Mouse (Mus musculus): ENCODE results near the gene Gm45140. TPM values are rescaled to one million over a fixed set of nuclear protein-coding genes. Genes with fewer than 3 reads are reported as not detected.

Gene Gm45140
- total RNA-seq, 2 experiments from 2014 or later = 1.3 to 12.8 TPM

- ATAC-seq (replicated peaks; ENCODE audit: low FRiP score, poor library complexity, severe bottlenecking) = no peak
Observed at GRCm38 (mm10) chr6:87849780-87850154, 14.2 kb upstream of the Gm45140 start.

GRCm38 (mm10) chr6:87846813-87847212, 11.2 kb upstream of the Gm45140 start:
- ATAC-seq (replicated peaks; ENCODE audit: low FRiP score, poor library complexity, severe bottlenecking) = no peak

GRCm38 (mm10) chr6:87845031-87845695, 9.6 kb upstream of the Gm45140 start:
- ATAC-seq (replicated peaks; ENCODE audit: low FRiP score, poor library complexity, severe bottlenecking) = no peak

GRCm38 (mm10) chr6:87842254-87842653, 6.7 kb upstream of the Gm45140 start:
- no peak for ATAC-seq (replicated peaks; ENCODE audit: low FRiP score, poor library complexity, severe bottlenecking)

- ATAC-seq (replicated peaks; ENCODE audit: low FRiP score, poor library complexity, severe bottlenecking) = no peak
Observed at GRCm38 (mm10) chr6:87841635-87842034, 6.0 kb upstream of the Gm45140 start.

- ATAC-seq (replicated peaks; ENCODE audit: low FRiP score, poor library complexity, severe bottlenecking) = no peak
Observed at GRCm38 (mm10) chr6:87839797-87840341, 4.3 kb upstream of the Gm45140 start.

- ATAC-seq (replicated peaks; ENCODE audit: low FRiP score, poor library complexity, severe bottlenecking) = peak; percentile 97
Observed at GRCm38 (mm10) chr6:87838551-87839197, 3.1 kb upstream of the Gm45140 start, which contains the start of gene Isy1. Gene Isy1 (minus strand): TSS chr6:87838798.

GRCm38 (mm10) chr6:87820366-87820765, 15.2 kb downstream of the Gm45140 start:
- ATAC-seq (replicated peaks; ENCODE audit: low FRiP score, poor library complexity, severe bottlenecking) = no peak

- no peak for ATAC-seq (replicated peaks; ENCODE audit: low FRiP score, poor library complexity, severe bottlenecking)
Observed at GRCm38 (mm10) chr6:87814486-87814885, 21.1 kb downstream of the Gm45140 start.

GRCm38 (mm10) chr6:87812656-87813055, 22.9 kb downstream of the Gm45140 start:
- no peak for ATAC-seq (replicated peaks; ENCODE audit: low FRiP score, poor library complexity, severe bottlenecking)

GRCm38 (mm10) chr6:87811675-87812338, 23.8 kb downstream of the Gm45140 start, which contains the start of gene Rab43:
Gene Rab43 (minus strand): TSS chr6:87812164.
- ATAC-seq (replicated peaks; ENCODE audit: low FRiP score, poor library complexity, severe bottlenecking) = peak; percentile 69

- ATAC-seq (replicated peaks; ENCODE audit: low FRiP score, poor library complexity, severe bottlenecking) = 0 out of 2 replicates have a peak, but pooled peaks have one; percentile 7
Observed at GRCm38 (mm10) chr6:87810713-87811669, 24.6 kb downstream of the Gm45140 start.

- ATAC-seq (replicated peaks; ENCODE audit: low FRiP score, poor library complexity, severe bottlenecking) = no peak
Observed at GRCm38 (mm10) chr6:87810311-87810710, 25.3 kb downstream of the Gm45140 start.

GRCm38 (mm10) chr6:87809651-87810161, 25.9 kb downstream of the Gm45140 start:
- peak; percentile 56 for ATAC-seq (replicated peaks; ENCODE audit: low FRiP score, poor library complexity, severe bottlenecking)

GRCm38 (mm10) chr6:87809144-87809543, 26.5 kb downstream of the Gm45140 start:
- ATAC-seq (replicated peaks; ENCODE audit: low FRiP score, poor library complexity, severe bottlenecking) = no peak

- no peak for ATAC-seq (replicated peaks; ENCODE audit: low FRiP score, poor library complexity, severe bottlenecking)
Observed at GRCm38 (mm10) chr6:87808521-87808920, 27.1 kb downstream of the Gm45140 start.

GRCm38 (mm10) chr6:87807735-87808440, 27.7 kb downstream of the Gm45140 start:
- 0 out of 2 replicates have a peak, but pooled peaks have one; percentile 18 for ATAC-seq (replicated peaks; ENCODE audit: low FRiP score, poor library complexity, severe bottlenecking)

GRCm38 (mm10) chr6:87806857-87807256, 28.7 kb downstream of the Gm45140 start:
- ATAC-seq (replicated peaks; ENCODE audit: low FRiP score, poor library complexity, severe bottlenecking) = no peak

GRCm38 (mm10) chr6:87806028-87806427, 29.6 kb downstream of the Gm45140 start:
- ATAC-seq (replicated peaks; ENCODE audit: low FRiP score, poor library complexity, severe bottlenecking) = no peak

All from erythroblast, adult 5-6 weeks (primary cell).